Mouse (Mus musculus) effector memory CD4-positive, alpha-beta T cell, adult 7 months (primary cell): Measurements from ENCODE around the gene Gm4737. TPM values are rescaled to one million over a fixed set of nuclear protein-coding genes. Genes with fewer than 3 reads are reported as not detected.

Experiments
- polyA plus RNA-seq: library from polyadenylated mRNA; unstranded; fragments of 100-300 nt; shearing (Covaris generic); gene quantifications from one replicate; pipeline ENCODE4 v1.2.1, GENCODE M21; 2017

The Gm4737 gene
- polyA plus RNA-seq, result 4.2 TPM

GRCm38 (mm10) chr16:46154832-46155231, at the start of gene Gm4737:
Gm4737 (minus strand) TSS chr16:46155077.

GRCm38 (mm10) chr16:46120020-46120419, 34.9 kb downstream of the Gm4737 start, which contains the start of gene Cd96:
Cd96 (minus strand) TSS chr16:46120251.

Other genes with a start within 250 kb of the Gm4737 start
- 0.84 TPM for gene Phldb2, start 201.5 kb downstream of the Gm4737 start, polyA plus RNA-seq
- 99.5 TPM for gene Plcxd2, start 144.9 kb downstream of the Gm4737 start, polyA plus RNA-seq
- 193 TPM for gene Cd96, start 34.8 kb downstream of the Gm4737 start, polyA plus RNA-seq